Comparison of ENCODE assay signal across 20 mouse cellular contexts in genomic region chr11:84480451-84480850, GRCm38 (mm10). TPM values are rescaled to one million over a fixed set of nuclear protein-coding genes. Genes with fewer than 3 reads are reported as not detected.
DNase-seq lines count a peak whose midpoint lies in the region; ATAC-seq and TF ChIP-seq lines count a peak whose summit lies in the region.
"Had no signal": no experiment of that assay in that cellular context is flagged by ENCODE, and none has a peak within 500 bp of the region (broad histone marks: within the 10 kb centered on the region; RNA-seq: fewer than 3 reads in every experiment).

No protein-coding gene starts in this region.

- H3K36me3 ChIP-seq in stomach, embryonic 14.5 days (ENCODE audit: control insufficient read depth, insufficient read depth, low read length) = no peaks in the 10 kb centered on the region
- H3K36me3 ChIP-seq in stomach, postnatal 0 days (ENCODE audit: control insufficient read depth, insufficient read depth, low read length) = no peaks in the 10 kb centered on the region
- H3K36me3 ChIP-seq: kidney, embryonic 15.5 days; limb, embryonic 12.5 days; liver, embryonic 13.5 days had no signal

- no peak for TF ChIP-seq EP300 in stomach, postnatal 0 days (optimal IDR thresholded peaks at IDR 0.05)

- H3K9ac ChIP-seq in stomach, embryonic 14.5 days (replicated peaks; ENCODE audit: low read depth, low read length) = no peak overlapping the region
- H3K9ac ChIP-seq in stomach, postnatal 0 days (ENCODE audit: low read length) = no peak overlapping the region
- H3K9ac ChIP-seq: kidney, embryonic 15.5 days; limb, embryonic 12.5 days; liver, embryonic 13.5 days had no signal

- intact Hi-C loops in heart, postnatal 10 days (cut with DNase I) = no loop called here

- 0 out of 2 replicates have a peak, but pooled peaks cover 4% of the 10 kb centered on the region for H3K4me1 ChIP-seq in stomach, embryonic 14.5 days (ENCODE audit: control insufficient read depth, insufficient read depth, low read length)
- H3K4me1 ChIP-seq in stomach, postnatal 0 days (replicated peaks; ENCODE audit: control insufficient read depth, insufficient read depth) = no peaks in the 10 kb centered on the region
- H3K4me1 ChIP-seq: kidney, embryonic 15.5 days; limb, embryonic 12.5 days had no signal

- no peaks in the 10 kb centered on the region for H3K9me3 ChIP-seq in stomach, embryonic 14.5 days (ENCODE audit: control insufficient read depth, low read depth, low read length)
- H3K9me3 ChIP-seq in stomach, postnatal 0 days (ENCODE audit: control insufficient read depth, low read length) = no peaks in the 10 kb centered on the region
- H3K9me3 ChIP-seq: kidney, embryonic 15.5 days; limb, embryonic 12.5 days; liver, embryonic 13.5 days had no signal

- TF ChIP-seq CTCF in stomach, postnatal 0 days (IDR thresholded peaks at IDR 0.05; ENCODE audit: low read depth) = no peak

- WGBS in stomach, embryonic 14.5 days = 25% methylated on average over 3 of the region's 3 CpGs
- WGBS in stomach, postnatal 0 days = 25% methylated on average over 3 of the region's 3 CpGs

- H3K27me3 ChIP-seq in stomach, embryonic 14.5 days (ENCODE audit: control insufficient read depth, insufficient read depth, low read length) = no peaks in the 10 kb centered on the region
- H3K27me3 ChIP-seq in stomach, postnatal 0 days (ENCODE audit: control insufficient read depth, insufficient read depth, low read length) = no peaks in the 10 kb centered on the region
- H3K27me3 ChIP-seq: kidney, embryonic 15.5 days; limb, embryonic 12.5 days; liver, embryonic 13.5 days had no signal

- no peak overlapping the region for H3K4me3 ChIP-seq in stomach, embryonic 14.5 days (ENCODE audit: low read depth, low read length)
- H3K4me3 ChIP-seq in stomach, postnatal 0 days (ENCODE audit: low read depth, low read length) = no peak overlapping the region
- H3K4me3 ChIP-seq: heart, adult 2 months; kidney, embryonic 15.5 days; limb, embryonic 12.5 days; liver, embryonic 13.5 days had no signal

- H3K4me2 ChIP-seq in stomach, embryonic 14.5 days (replicated peaks; ENCODE audit: low read depth, low read length) = no peak overlapping the region
- no peak overlapping the region for H3K4me2 ChIP-seq in stomach, postnatal 0 days (replicated peaks; ENCODE audit: low read depth)
- H3K4me2 ChIP-seq: kidney, embryonic 15.5 days; limb, embryonic 12.5 days; liver, embryonic 13.5 days; midbrain, embryonic 11.5 days had no signal

- peak overlapping the region; percentile 48; the same call in 1 of the 2 replicates for H3K27ac ChIP-seq in stomach, embryonic 14.5 days (ENCODE audit: low read length)
- H3K27ac ChIP-seq in stomach, postnatal 0 days (replicated peaks) = no peak overlapping the region
- H3K27ac ChIP-seq: heart, adult 2 months; kidney, embryonic 15.5 days; limb, embryonic 12.5 days; liver, embryonic 13.5 days; macrophage had no signal

- DNase-seq in adrenal gland, postnatal 10 days = peak; percentile 16
- DNase-seq in adrenal gland, adult 18-20 months (ENCODE audit: low spot score in 2 of 2) = no peak
- peak; percentile 3 to 5 for DNase-seq in heart, postnatal 10 days
- no peak for DNase-seq in heart, adult 9 months (ENCODE audit: low spot score in 2 of 2)
- DNase-seq in kidney, postnatal 36 days = peak; percentile 4 to 19
- no peak for DNase-seq in kidney, adult 9 months
- no peak for DNase-seq in stomach, postnatal 0 days (ENCODE audit: low spot score)
- DNase-seq: adrenal gland, postnatal 14 days; cerebellum, adult 9-11 months; gastrocnemius, postnatal 14 days; heart, adult 2 months; liver, embryonic 13.5 days; thymus, adult 18-20 months had no signal

- no peak for ATAC-seq in stomach, embryonic 14.5 days (ENCODE audit: insufficient number of reproducible peaks, insufficient read depth, low FRiP score, low read depth)
- no peak for ATAC-seq in stomach, postnatal 0 days (ENCODE audit: low FRiP score, low TSS enrichment)
- ATAC-seq: hindbrain, embryonic 16.5 days had no signal

RNA-seq across cellular contexts. Expression of gene Aatf, which starts 32.9 kb away (rescaled TPM):
- 10 to 100 TPM; 18.1 to 22.5 TPM for total RNA-seq in adrenal gland, postnatal 10 days (2021)
- total RNA-seq in adrenal gland, adult 18-20 months (2021) = 10 to 100 TPM; 19.8 to 21.6 TPM
- total RNA-seq in heart, postnatal 10 days (2021) = 10 to 100 TPM; 14.9 to 15.0 TPM
- 50.4 and 51.2 TPM in 2 replicates for polyA plus RNA-seq in stomach, embryonic 14.5 days (2014; fragmentation: Nextera tagmentation; extraction: Ambion mirVana)
- 24.3 and 24.8 TPM in 2 replicates for polyA plus RNA-seq in stomach, postnatal 0 days (2015; fragmentation: Nextera tagmentation; extraction: Ambion mirVana)

RNA-seq across cellular contexts. Expression of gene Lhx1, which starts 44.9 kb away (rescaled TPM):
- total RNA-seq in adrenal gland, postnatal 10 days (2021) = under 1 TPM in 1 of 2 experiments, not detected in 1; 0.15 TPM
- total RNA-seq in adrenal gland, adult 18-20 months (2021) = not detected
- not detected for total RNA-seq in heart, postnatal 10 days (2021)
- 0.06 TPM in 1 of 2 replicates, not detected in the other for polyA plus RNA-seq in stomach, embryonic 14.5 days (2014; fragmentation: Nextera tagmentation; extraction: Ambion mirVana)
- polyA plus RNA-seq in stomach, postnatal 0 days (2015; fragmentation: Nextera tagmentation; extraction: Ambion mirVana) = not detected in 2 replicates
- total RNA-seq: adrenal gland, postnatal 14 days; gastrocnemius, postnatal 14 days; heart, adult 2 months had no signal
- polyA plus RNA-seq: heart, adult 2 months; heart, postnatal 0 days; limb, embryonic 12.5 days; macrophage had no signal

Comparison
In these comparisons a context has a peak if more than half of its experiments do, and no peak if none do; other contexts are left out.
1. DNase-seq: peak in adrenal gland, postnatal 10 days (single experiment), heart, postnatal 10 days (2 of 2) and kidney, postnatal 36 days (2 of 2); none in adrenal gland, adult 18-20 months (0 of 2), heart, adult 9 months (0 of 2), kidney, adult 9 months (single experiment) and stomach, postnatal 0 days (single experiment).